Mouse (Mus musculus): ENCODE data around the gene Eda. TPM values are rescaled to one million over a fixed set of nuclear protein-coding genes. Genes with fewer than 3 reads are reported as not detected.

Gene Eda
- polyA plus RNA-seq (2015; fragmentation: Nextera tagmentation; extraction: Ambion mirVana) = 1.7 and 2.0 TPM in 2 replicates

- Histone ChIP-seq H3K27me3 (replicated peaks; ENCODE audit: control insufficient read depth, insufficient read depth, low read length) (no peaks in the 10 kb centered on the region; the same call in 1 of the 2 replicates), H3K4me2 (ENCODE audit: low read length) (peak within 1 kb of the TSS; percentile 89), H3K27ac (ENCODE audit: low read length) (no peak within 1 kb of the TSS), H3K36me3 (ENCODE audit: control insufficient read depth, insufficient read depth) (no peaks in the 10 kb centered on the region), H3K9ac (replicated peaks; ENCODE audit: low read depth, low read length) (peak within 1 kb of the TSS; percentile 60), H3K4me3 (replicated peaks; ENCODE audit: low read length) (peak within 1 kb of the TSS; percentile 61), H3K4me1 (replicated peaks; ENCODE audit: control insufficient read depth, insufficient read depth, low read length) (peaks cover 5% of the 10 kb centered on the region; the same call in 1 of the 2 replicates), H3K9me3 (ENCODE audit: control insufficient read depth, low read length) (no peaks in the 10 kb centered on the region)
- 12% methylated on average over 35 of the region's 49 CpGs for whole genome bisulfite sequencing
- peak; percentile 98 for ATAC-seq
Measured at GRCm38 (mm10) chrX:99975250-99975984, at the start of gene Eda. Eda (plus strand) TSS chrX:99975606.

GRCm38 (mm10) chrX:99961002-99961401 is 14.4 kb upstream of the Eda start:
- Histone ChIP-seq H3K4me1 (replicated peaks; ENCODE audit: control insufficient read depth, insufficient read depth, low read length) (no peaks in the 10 kb centered on the region), H3K4me3 (replicated peaks; ENCODE audit: low read length) (no peak overlapping the region), H3K36me3 (ENCODE audit: control insufficient read depth, insufficient read depth) (no peaks in the 10 kb centered on the region), H3K4me2 (ENCODE audit: low read length) (no peak overlapping the region), H3K9me3 (ENCODE audit: control insufficient read depth, low read length) (no peaks in the 10 kb centered on the region), H3K27me3 (replicated peaks; ENCODE audit: control insufficient read depth, insufficient read depth, low read length) (no peaks in the 10 kb centered on the region), H3K9ac (replicated peaks; ENCODE audit: low read depth, low read length) (no peak overlapping the region), H3K27ac (ENCODE audit: low read length) (no peak overlapping the region)
- no peak for ATAC-seq
- 73% methylated on average over 4 of the region's 4 CpGs for WGBS

- ATAC-seq = no peak
- Histone ChIP-seq H3K27me3 (replicated peaks; ENCODE audit: control insufficient read depth, insufficient read depth, low read length) (no peaks in the 10 kb centered on the region), H3K36me3 (ENCODE audit: control insufficient read depth, insufficient read depth) (no peaks in the 10 kb centered on the region), H3K4me2 (ENCODE audit: low read length) (no peak overlapping the region), H3K4me1 (replicated peaks; ENCODE audit: control insufficient read depth, insufficient read depth, low read length) (no peaks in the 10 kb centered on the region), H3K27ac (ENCODE audit: low read length) (no peak overlapping the region), H3K9me3 (ENCODE audit: control insufficient read depth, low read length) (no peaks in the 10 kb centered on the region), H3K9ac (replicated peaks; ENCODE audit: low read depth, low read length) (no peak overlapping the region), H3K4me3 (replicated peaks; ENCODE audit: low read length) (no peak overlapping the region)
- 82% methylated on average over 1 of the region's 1 CpGs for WGBS
Measured at GRCm38 (mm10) chrX:99970111-99970510, 5.3 kb upstream of the Eda start.

GRCm38 (mm10) chrX:99974381-99974780 is 1.0 kb upstream of the Eda start:
- H3K27ac ChIP-seq (ENCODE audit: low read length) = no peak overlapping the region
- H3K4me1 ChIP-seq (replicated peaks; ENCODE audit: control insufficient read depth, insufficient read depth, low read length) = peaks cover 5% of the 10 kb centered on the region; the same call in 1 of the 2 replicates
- no peak overlapping the region for H3K9ac ChIP-seq (replicated peaks; ENCODE audit: low read depth, low read length)
- ATAC-seq = no peak
- WGBS = 58% methylated on average over 3 of the region's 3 CpGs
- H3K9me3 ChIP-seq (ENCODE audit: control insufficient read depth, low read length) = no peaks in the 10 kb centered on the region
- H3K27me3 ChIP-seq (replicated peaks; ENCODE audit: control insufficient read depth, insufficient read depth, low read length) = no peaks in the 10 kb centered on the region; the same call in 1 of the 2 replicates
- no peaks in the 10 kb centered on the region for H3K36me3 ChIP-seq (ENCODE audit: control insufficient read depth, insufficient read depth)
- no peak overlapping the region for H3K4me2 ChIP-seq (ENCODE audit: low read length)
- no peak overlapping the region for H3K4me3 ChIP-seq (replicated peaks; ENCODE audit: low read length)

- Histone ChIP-seq H3K36me3 (ENCODE audit: control insufficient read depth, insufficient read depth) (no peaks in the 10 kb centered on the region), H3K27ac (ENCODE audit: low read length) (no peak overlapping the region), H3K4me2 (ENCODE audit: low read length) (peak overlapping the region; percentile 89), H3K27me3 (replicated peaks; ENCODE audit: control insufficient read depth, insufficient read depth, low read length) (no peaks in the 10 kb centered on the region; the same call in 1 of the 2 replicates), H3K9ac (replicated peaks; ENCODE audit: low read depth, low read length) (no peak overlapping the region), H3K4me1 (replicated peaks; ENCODE audit: control insufficient read depth, insufficient read depth, low read length) (peaks cover 5% of the 10 kb centered on the region; the same call in 1 of the 2 replicates), H3K9me3 (ENCODE audit: control insufficient read depth, low read length) (no peaks in the 10 kb centered on the region), H3K4me3 (replicated peaks; ENCODE audit: low read length) (peak overlapping the region; percentile 61)
- WGBS = 19% methylated on average over 5 of the region's 5 CpGs
- ATAC-seq = peak; percentile 46
Measured at GRCm38 (mm10) chrX:99974803-99975202, 603 bp upstream of the Eda start.

- Histone ChIP-seq H3K4me3 (replicated peaks; ENCODE audit: low read length) (peak overlapping the region; percentile 61), H3K4me2 (ENCODE audit: low read length) (peak overlapping the region; percentile 89), H3K4me1 (replicated peaks; ENCODE audit: control insufficient read depth, insufficient read depth, low read length) (peaks cover 5% of the 10 kb centered on the region; the same call in 1 of the 2 replicates), H3K27me3 (replicated peaks; ENCODE audit: control insufficient read depth, insufficient read depth, low read length) (no peaks in the 10 kb centered on the region; the same call in 1 of the 2 replicates), H3K36me3 (ENCODE audit: control insufficient read depth, insufficient read depth) (no peaks in the 10 kb centered on the region), H3K9me3 (ENCODE audit: control insufficient read depth, low read length) (no peaks in the 10 kb centered on the region), H3K9ac (replicated peaks; ENCODE audit: low read depth, low read length) (peak overlapping the region; percentile 60), H3K27ac (ENCODE audit: low read length) (no peak overlapping the region)
- peak; percentile 11 for ATAC-seq
- 22% methylated on average over 46 of the region's 48 CpGs for WGBS
Measured at GRCm38 (mm10) chrX:99975985-99976924, 849 bp downstream of the Eda start.

- H3K9me3 ChIP-seq (ENCODE audit: control insufficient read depth, low read length) = no peaks in the 10 kb centered on the region
- H3K4me3 ChIP-seq (replicated peaks; ENCODE audit: low read length) = no peak overlapping the region
- H3K4me2 ChIP-seq (ENCODE audit: low read length) = no peak overlapping the region
- WGBS = 78% methylated on average over 2 of the region's 2 CpGs
- H3K4me1 ChIP-seq (replicated peaks; ENCODE audit: control insufficient read depth, insufficient read depth, low read length) = peaks cover 5% of the 10 kb centered on the region; the same call in 1 of the 2 replicates
- no peaks in the 10 kb centered on the region for H3K36me3 ChIP-seq (ENCODE audit: control insufficient read depth, insufficient read depth)
- H3K9ac ChIP-seq (replicated peaks; ENCODE audit: low read depth, low read length) = no peak overlapping the region
- H3K27ac ChIP-seq (ENCODE audit: low read length) = no peak overlapping the region
- H3K27me3 ChIP-seq (replicated peaks; ENCODE audit: control insufficient read depth, insufficient read depth, low read length) = no peaks in the 10 kb centered on the region; the same call in 1 of the 2 replicates
- no peak for ATAC-seq
Measured at GRCm38 (mm10) chrX:99978354-99978753, 2.9 kb downstream of the Eda start.

- no peak for ATAC-seq
- Histone ChIP-seq H3K27ac (ENCODE audit: low read length) (no peak overlapping the region), H3K36me3 (ENCODE audit: control insufficient read depth, insufficient read depth) (no peaks in the 10 kb centered on the region), H3K9me3 (ENCODE audit: control insufficient read depth, low read length) (no peaks in the 10 kb centered on the region), H3K4me1 (replicated peaks; ENCODE audit: control insufficient read depth, insufficient read depth, low read length) (no peaks in the 10 kb centered on the region), H3K4me2 (ENCODE audit: low read length) (no peak overlapping the region), H3K9ac (replicated peaks; ENCODE audit: low read depth, low read length) (no peak overlapping the region), H3K27me3 (replicated peaks; ENCODE audit: control insufficient read depth, insufficient read depth, low read length) (no peaks in the 10 kb centered on the region), H3K4me3 (replicated peaks; ENCODE audit: low read length) (no peak overlapping the region)
- 83% methylated on average over 1 of the region's 1 CpGs for WGBS
Measured at GRCm38 (mm10) chrX:99993434-99993833, 18.0 kb downstream of the Eda start.

GRCm38 (mm10) chrX:99999342-99999741 is 23.9 kb downstream of the Eda start:
- no peaks in the 10 kb centered on the region for H3K27me3 ChIP-seq (replicated peaks; ENCODE audit: control insufficient read depth, insufficient read depth, low read length)
- ATAC-seq = no peak
- no peaks in the 10 kb centered on the region for H3K4me1 ChIP-seq (replicated peaks; ENCODE audit: control insufficient read depth, insufficient read depth, low read length)
- WGBS = 93% methylated on average over 2 of the region's 2 CpGs
- no peak overlapping the region for H3K4me2 ChIP-seq (ENCODE audit: low read length)
- H3K9me3 ChIP-seq (ENCODE audit: control insufficient read depth, low read length) = no peaks in the 10 kb centered on the region
- H3K27ac ChIP-seq (ENCODE audit: low read length) = no peak overlapping the region
- no peak overlapping the region for H3K9ac ChIP-seq (replicated peaks; ENCODE audit: low read depth, low read length)
- H3K4me3 ChIP-seq (replicated peaks; ENCODE audit: low read length) = no peak overlapping the region
- H3K36me3 ChIP-seq (ENCODE audit: control insufficient read depth, insufficient read depth) = no peaks in the 10 kb centered on the region

All from forebrain, embryonic 16.5 days (tissue).